Mouse (Mus musculus) CH12.LX (cell line): ENCODE data around the gene Rabgap1. TPM values are rescaled to one million over a fixed set of nuclear protein-coding genes. Genes with fewer than 3 reads are reported as not detected.

ENCODE experiments used
- DNase-seq: peaks from one replicate; pipeline ENCODE4 v3.0.0-alpha.2; 2013; ENCODE audit errors: extremely low read depth
- H3K27ac ChIP-seq: 2 replicates; pipeline ENCODE4 v1.5.1; 2012; ENCODE audit warnings: low read depth, mild to moderate bottlenecking, control low read depth, moderate library complexity; ENCODE audit not compliant: insufficient read depth
- H3K27me3 ChIP-seq: replicated peaks from 2 replicates; pipeline ENCODE3; 2012; ENCODE audit warnings: inconsistent platforms
- H3K36me3 ChIP-seq, 2 experiments: replicated peaks in 1 of 2; 2 replicates each; pipeline versions ENCODE3 to v1.6.1; 2012; ENCODE audit warnings: inconsistent platforms in 1 of 2, low read length in 1 of 2, mild to moderate bottlenecking in 1 of 2, mixed read lengths in 1 of 2, moderate library complexity in 1 of 2; ENCODE audit not compliant: control insufficient read depth in 1 of 2, insufficient read depth in 1 of 2
- H3K4me1 ChIP-seq, 2 experiments: 2 replicates each; pipeline ENCODE4 v1.6.1; 2012; ENCODE audit warnings: inconsistent platforms in 1 of 2, moderate library complexity in 1 of 2; ENCODE audit not compliant: insufficient read depth in 2 of 2, control insufficient read depth in 1 of 2
- H3K4me2 ChIP-seq: 2 replicates; pipeline ENCODE4 v1.6.1; 2012; ENCODE audit warnings: low read depth, mild to moderate bottlenecking, control low read depth; ENCODE audit not compliant: poor library complexity, insufficient read depth, severe bottlenecking
- H3K4me3 ChIP-seq, 3 experiments: fragments of 150-350 bp in 1 of 3; sonication (generic) in 1 of 3; replicated peaks in 1 of 3; 2 replicates each; pipeline versions ENCODE3 to v1.5.1; 2011 to 2012; ENCODE audit warnings: low read depth in 2 of 3, low read length in 2 of 3, mild to moderate bottlenecking in 2 of 3, moderate library complexity in 2 of 3, control low read depth in 1 of 3, improper control_type of control experiment in 1 of 3, inconsistent platforms in 1 of 3, mixed read lengths in 1 of 3; ENCODE audit not compliant: poor library complexity in 1 of 3
- H3K79me2 ChIP-seq: replicated peaks from 2 replicates; pipeline ENCODE4 v1.6.1; 2012; ENCODE audit warnings: mild to moderate bottlenecking, moderate library complexity; ENCODE audit not compliant: control insufficient read depth, poor library complexity, insufficient read depth, severe bottlenecking; ENCODE audit errors: extremely low read depth
- H3K9ac ChIP-seq: 2 replicates; pipeline ENCODE4 v1.6.1; 2012; ENCODE audit warnings: low read depth, mild to moderate bottlenecking, control low read depth, moderate library complexity; ENCODE audit not compliant: insufficient read depth
- H3K9me3 ChIP-seq: replicated peaks from 2 replicates; pipeline ENCODE3; 2012; ENCODE audit warnings: low read length, inconsistent platforms, mixed read lengths
- BHLHE40 ChIP-seq: IDR thresholded peaks from 2 replicates; pipeline ENCODE4 v1.6.1; 2011; ENCODE audit warnings: mild to moderate bottlenecking, low read depth, low read length, improper control_type of control experiment
- E2F4 ChIP-seq: IDR thresholded peaks from 2 replicates; pipeline ENCODE4 v1.6.1; 2011; ENCODE audit warnings: low read depth, low read length, improper control_type of control experiment; ENCODE audit not compliant: insufficient replicate concordance
- ELF1 ChIP-seq: IDR thresholded peaks from 2 replicates; pipeline ENCODE4 v1.6.1; 2014; ENCODE audit warnings: low read depth, mild to moderate bottlenecking, inconsistent platforms, low read length, improper control_type of control experiment
- EP300 ChIP-seq: IDR thresholded peaks from 2 replicates; pipeline ENCODE4 v1.6.1; 2011; ENCODE audit warnings: low read length, improper control_type of control experiment
- ETS1 ChIP-seq: conservative IDR thresholded peaks from 2 replicates; pipeline ENCODE4 v1.6.1; 2012; ENCODE audit warnings: low read depth, mild to moderate bottlenecking, inconsistent platforms, low read length, improper control_type of control experiment, moderate library complexity
- HCFC1 ChIP-seq: IDR thresholded peaks from 2 replicates; pipeline ENCODE4 v1.6.1; 2012; ENCODE audit warnings: low read depth, mild to moderate bottlenecking, inconsistent platforms, low read length, improper control_type of control experiment
- IRF4 ChIP-seq: IDR thresholded peaks from 2 replicates; pipeline ENCODE4 v1.6.1; 2014; ENCODE audit warnings: low read depth, mild to moderate bottlenecking, inconsistent platforms, low read length, improper control_type of control experiment
- JUN ChIP-seq: IDR thresholded peaks from 2 replicates; pipeline ENCODE4 v1.6.1; 2011; ENCODE audit warnings: low read depth, mild to moderate bottlenecking, low read length, improper control_type of control experiment, moderate library complexity; ENCODE audit not compliant: insufficient read depth
- JUND ChIP-seq: conservative IDR thresholded peaks from 2 replicates; pipeline ENCODE4 v1.6.1; 2011; ENCODE audit warnings: low read depth, low read length, improper control_type of control experiment
- KAT2A ChIP-seq: IDR thresholded peaks from 2 replicates; pipeline ENCODE4 v1.6.1; 2012; ENCODE audit warnings: low read length, improper control_type of control experiment, inconsistent platforms; ENCODE audit not compliant: insufficient replicate concordance
- MAX ChIP-seq: IDR thresholded peaks from 2 replicates; pipeline ENCODE4 v1.6.1; 2011; ENCODE audit warnings: low read length, improper control_type of control experiment
- MAZ ChIP-seq: IDR thresholded peaks from 2 replicates; pipeline ENCODE4 v1.6.1; 2012; ENCODE audit warnings: low read depth, mild to moderate bottlenecking, inconsistent platforms, low read length, improper control_type of control experiment, moderate library complexity
- MXI1 ChIP-seq: IDR thresholded peaks from 2 replicates; pipeline ENCODE4 v1.6.1; 2011; ENCODE audit warnings: mild to moderate bottlenecking, low read depth, low read length, improper control_type of control experiment
- MYC ChIP-seq: IDR thresholded peaks from 2 replicates; pipeline ENCODE4 v1.6.1; 2011; ENCODE audit warnings: low read depth, mild to moderate bottlenecking, improper control_type of control experiment, low read length
- NELFE ChIP-seq: IDR thresholded peaks from 2 replicates; pipeline ENCODE4 v1.6.1; 2011; ENCODE audit warnings: low read depth, low read length, improper control_type of control experiment
- NRF1 ChIP-seq: IDR thresholded peaks from 2 replicates; pipeline ENCODE4 v1.6.1; 2014; ENCODE audit warnings: low read depth, mild to moderate bottlenecking, inconsistent platforms, low read length, improper control_type of control experiment, moderate library complexity
- PAX5 ChIP-seq: IDR thresholded peaks from 2 replicates; pipeline ENCODE4 v1.6.1; 2012; ENCODE audit warnings: low read length, inconsistent platforms, mixed read lengths
- POLR2A ChIP-seq: IDR thresholded peaks from 2 replicates; pipeline ENCODE4 v1.6.1; 2011; ENCODE audit warnings: low read depth, mild to moderate bottlenecking, improper control_type of control experiment, low read length
- POLR2AphosphoS2 ChIP-seq: IDR thresholded peaks from 2 replicates; pipeline ENCODE4 v1.6.1; 2011; ENCODE audit warnings: low read depth, low read length, improper control_type of control experiment
- RCOR1 ChIP-seq: conservative IDR thresholded peaks from 2 replicates; pipeline ENCODE4 v1.6.1; 2012; ENCODE audit warnings: low read depth, mild to moderate bottlenecking, inconsistent platforms, low read length, improper control_type of control experiment
- SIN3A ChIP-seq: IDR thresholded peaks from 2 replicates; pipeline ENCODE4 v1.6.1; 2012; ENCODE audit warnings: low read length, improper control_type of control experiment, inconsistent platforms
- TBP ChIP-seq: conservative IDR thresholded peaks from 2 replicates; pipeline ENCODE4 v1.6.1; 2011; ENCODE audit warnings: low read depth, low read length, improper control_type of control experiment
- TCF12 ChIP-seq: IDR thresholded peaks from 2 replicates; pipeline ENCODE4 v1.6.1; 2014; ENCODE audit warnings: low read depth, mild to moderate bottlenecking, inconsistent platforms, low read length, improper control_type of control experiment
- USF1 ChIP-seq: IDR thresholded peaks from 2 replicates; pipeline ENCODE4 v1.6.1; 2014; ENCODE audit warnings: low read depth, mild to moderate bottlenecking, inconsistent platforms, low read length, improper control_type of control experiment
- ZC3H11A ChIP-seq: IDR thresholded peaks from 2 replicates; pipeline ENCODE4 v1.6.1; 2012; ENCODE audit warnings: low read depth, mild to moderate bottlenecking, inconsistent platforms, low read length, improper control_type of control experiment
- dilution Hi-C: fragments of 300-500 bp; cut with MboI; formaldehyde crosslinking; loops from 2 replicates; pipeline ENCODE4 v1.14.3; 2020; ENCODE audit warnings: low sequenced_read_pairs; ENCODE audit not compliant: extremely low pct_unique_long_range_greater_than_20kb, extremely low pct_ligation_motif_present
- in situ Hi-C: fragments of 300-500 bp; cut with MboI; formaldehyde crosslinking; loops from 3 replicates; pipeline ENCODE4 v1.14.3; 2019; ENCODE audit warnings: low sequenced_read_pairs, low pct_ligation_motif_present, low pct_unique_long_range_greater_than_20kb, mixed read lengths
- polyA plus RNA-seq: library from polyadenylated mRNA; unstranded; fragments of >175 nt; gene quantifications from 2 replicates; pipeline ENCODE4 v1.2.1, GENCODE M21; 2012; ENCODE audit warnings: low read depth; ENCODE audit not compliant: insufficient read length
- total RNA-seq, 2 experiments: library from RNA; depleted of rRNA; stranded (reverse); fragments of 300-350 nt in 1 of 2; fragments of >200 nt in 1 of 2; gene quantifications; 2 replicates each; pipeline ENCODE4 v1.2.3; 2012 to 2014

The Rabgap1 gene
- total and polyA plus RNA-seq, 3 experiments = 16.6 to 21.9 (median 19.4) TPM

DNA sequence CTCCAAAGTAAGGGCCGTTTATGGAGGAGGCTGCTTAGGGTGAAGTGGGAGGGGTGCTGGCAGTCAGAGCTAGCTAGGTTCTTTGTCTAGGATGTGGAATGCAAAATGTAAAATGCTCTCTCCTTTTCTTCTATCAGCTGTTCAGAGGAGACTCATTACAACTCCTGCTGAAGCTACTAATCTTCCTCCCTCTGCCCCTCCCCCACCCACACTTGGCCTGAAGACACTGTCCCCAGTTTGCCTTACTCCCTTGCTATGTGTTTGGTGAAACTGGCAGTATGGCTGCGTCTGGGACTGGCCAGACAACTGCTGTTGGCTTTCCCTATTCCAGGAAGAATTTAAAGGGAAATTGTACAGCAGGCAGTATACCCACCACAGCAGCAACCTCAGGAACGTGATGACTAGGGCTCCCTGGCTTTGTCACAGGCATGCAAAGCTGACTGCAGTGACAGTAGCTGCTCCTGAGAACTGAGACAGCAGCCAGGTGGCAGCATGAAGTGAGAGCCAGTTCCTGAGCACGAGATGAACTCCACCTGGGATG lies 73.9 kb downstream of the Rabgap1 start:
- H3K36me3 ChIP-seq = peaks cover 25 to 40% of the 10 kb centered on the region in 2 experiments
- H3K27me3 ChIP-seq = no peaks in the 10 kb centered on the region
- no peak overlapping the region for H3K4me2 ChIP-seq
- in situ Hi-C loops = no loop called here
- H3K27ac ChIP-seq = no peak overlapping the region
- dilution Hi-C loops = no loop called here
- no peak overlapping the region for H3K4me3 ChIP-seq
- TF ChIP-seq ZC3H11A (no peak), MXI1 (no peak), BHLHE40 (no peak), NRF1 (no peak), EP300 (no peak), USF1 (no peak), TCF12 (no peak), NELFE (no peak), JUND (no peak), HCFC1 (no peak), MYC (no peak), KAT2A (no peak), POLR2AphosphoS2 (no peak), MAZ (no peak), ETS1 (no peak), IRF4 (no peak), E2F4 (no peak), JUN (no peak), POLR2A (no peak), PAX5 (no peak)
- no peaks in the 10 kb centered on the region for H3K4me1 ChIP-seq
- no peak overlapping the region for H3K9ac ChIP-seq
- H3K79me2 ChIP-seq = no peaks in the 10 kb centered on the region
- no peak for DNase-seq
- H3K9me3 ChIP-seq = no peaks in the 10 kb centered on the region

- Histone ChIP-seq H3K27me3 (no peaks in the 10 kb centered on the region), H3K9me3 (no peaks in the 10 kb centered on the region), H3K9ac (no peak overlapping the region), H3K4me3 (no peak overlapping the region), H3K4me2 (no peak overlapping the region), H3K36me3 (peaks cover 18 to 40% of the 10 kb centered on the region in 2 experiments), H3K4me1 (no peaks in the 10 kb centered on the region), H3K27ac (no peak overlapping the region), H3K79me2 (no peaks in the 10 kb centered on the region)
- dilution Hi-C loops = no loop called here
- in situ Hi-C loops = no loop called here
- no peak for TF ChIP-seq RCOR1
- TF ChIP-seq ZC3H11A = no peak
- TF ChIP-seq POLR2A = no peak
- TF ChIP-seq BHLHE40 = no peak
- no peak for TF ChIP-seq MAX
- no peak for TF ChIP-seq TBP
- TF ChIP-seq SIN3A = no peak
- no peak for TF ChIP-seq MXI1
- TF ChIP-seq ELF1 = no peak
- TF ChIP-seq PAX5 = no peak
- TF ChIP-seq ETS1 = no peak
- no peak for TF ChIP-seq E2F4
- no peak for DNase-seq
Observed at GRCm38 (mm10) chr2:37518561-37519285, 75.6 kb downstream of the Rabgap1 start.
